Mouse (Mus musculus): ENCODE measurements around the gene Gpsm1.

The Gpsm1 gene

DNA sequence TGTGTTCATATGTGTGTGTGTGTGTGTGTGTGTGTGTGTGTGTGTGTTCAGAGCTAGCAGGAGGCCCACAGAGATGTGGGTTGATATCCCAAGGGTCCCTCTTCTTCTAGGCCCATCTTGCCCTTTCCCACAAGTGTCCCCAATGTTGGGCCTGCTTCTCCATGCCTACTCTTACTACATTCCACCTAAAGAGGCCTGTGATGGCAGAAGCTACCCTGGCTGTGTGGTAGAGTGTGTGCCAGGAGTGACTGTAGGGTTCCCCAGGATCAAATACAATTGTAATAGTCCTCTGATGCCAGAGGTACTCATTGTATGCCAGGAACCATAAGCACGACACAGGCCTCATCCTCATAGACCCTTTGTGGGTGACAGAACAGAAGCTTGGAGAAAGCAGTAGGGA, 1.9 kb upstream of the Gpsm1 start:
- DNase-seq = no peak

DNA sequence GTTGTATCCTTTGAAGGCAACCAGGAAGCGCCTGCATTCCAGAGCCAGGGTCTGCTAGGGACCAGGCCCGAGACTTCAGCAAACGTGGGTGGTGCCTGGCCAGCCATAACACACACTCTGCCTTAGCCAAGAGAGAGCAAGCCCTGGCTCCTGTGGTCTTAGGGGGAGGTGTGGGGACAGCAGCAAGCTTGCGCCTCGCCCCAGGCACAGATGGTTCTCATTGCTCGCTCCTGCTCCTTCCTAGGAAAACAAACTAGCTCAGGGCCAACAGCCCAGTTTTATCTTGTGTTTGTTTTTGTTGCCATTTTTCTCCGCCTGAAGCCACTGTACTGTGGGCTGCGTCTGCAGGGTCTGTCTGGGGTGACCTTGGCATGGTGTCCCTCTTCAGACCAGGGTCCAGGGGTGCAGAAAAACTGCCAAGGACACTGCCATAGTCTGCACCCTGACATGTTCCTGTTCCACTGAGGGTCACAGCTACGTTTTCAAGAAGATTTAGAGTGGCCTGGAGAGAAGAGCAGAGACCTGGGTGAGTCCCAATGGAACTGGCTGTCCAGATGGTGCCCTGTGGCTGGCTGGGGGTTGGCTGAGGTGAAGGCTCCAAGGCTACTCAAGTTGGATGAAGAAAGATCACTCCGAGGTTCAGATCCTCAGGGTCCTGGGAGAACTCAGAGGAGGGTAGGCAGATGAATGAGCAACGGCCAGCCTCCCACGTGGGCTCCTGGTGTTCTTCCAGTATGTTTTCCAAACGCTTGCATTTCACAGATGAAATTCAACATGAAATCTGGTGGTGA, 839 bp upstream of the Gpsm1 start:
- peak; percentile 77 to 85 for DNase-seq

DNA sequence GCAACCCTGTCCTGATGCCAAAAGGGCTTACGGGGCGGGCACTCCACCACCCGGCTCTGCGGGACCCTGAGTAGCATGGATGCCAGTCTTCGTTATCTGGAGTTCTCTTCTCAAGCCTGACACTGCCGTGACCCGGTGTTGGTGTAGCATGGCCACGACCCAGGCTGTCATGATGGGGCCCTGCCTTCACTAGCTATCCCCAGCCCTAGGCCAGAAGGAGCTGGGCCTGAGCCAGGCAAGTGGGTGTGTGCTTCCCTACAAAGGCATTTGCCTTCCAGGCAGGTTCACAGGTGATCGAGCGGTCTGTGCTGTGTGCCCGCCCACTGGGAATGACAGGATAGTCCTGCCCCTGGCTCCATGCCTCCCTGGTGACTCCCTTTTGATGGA, 603 bp downstream of the Gpsm1 start:
- peak; percentile 68 to 76 for DNase-seq

DNA sequence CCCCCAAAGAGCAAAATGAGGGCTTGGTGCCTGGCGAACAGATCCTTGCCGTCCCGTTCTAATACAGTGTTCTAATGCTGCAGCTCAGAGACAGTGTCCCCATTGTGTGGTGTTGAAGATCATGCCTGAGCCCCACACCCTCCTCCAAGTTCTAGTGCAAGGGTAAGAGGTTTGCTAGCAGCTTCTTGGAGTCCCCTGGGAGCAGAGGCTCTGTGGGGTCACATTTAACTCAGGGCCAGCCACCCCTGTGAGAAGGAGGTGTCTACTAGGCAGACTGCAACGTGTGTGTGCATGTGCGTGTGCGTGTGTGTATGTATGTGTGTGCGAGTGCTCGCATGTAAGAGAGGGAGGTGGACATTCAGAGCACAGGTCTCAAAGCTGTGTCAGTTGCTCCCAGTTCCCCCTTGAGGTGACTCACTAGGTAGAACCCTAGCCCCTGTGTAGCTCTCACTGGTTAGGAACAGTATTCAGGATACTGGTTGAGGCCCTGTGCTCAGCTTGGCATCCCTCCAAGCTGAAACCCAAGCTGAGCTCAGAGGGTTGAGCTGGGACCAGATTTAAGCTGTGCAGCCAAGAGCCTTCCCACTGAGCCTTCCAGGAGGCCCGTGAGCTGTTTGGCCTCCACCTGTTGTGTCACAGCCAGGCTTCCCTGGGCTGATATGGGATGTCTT, 1.4 kb downstream of the Gpsm1 start:
- peak in 1 of 2 experiments; percentile 48 for DNase-seq

DNA sequence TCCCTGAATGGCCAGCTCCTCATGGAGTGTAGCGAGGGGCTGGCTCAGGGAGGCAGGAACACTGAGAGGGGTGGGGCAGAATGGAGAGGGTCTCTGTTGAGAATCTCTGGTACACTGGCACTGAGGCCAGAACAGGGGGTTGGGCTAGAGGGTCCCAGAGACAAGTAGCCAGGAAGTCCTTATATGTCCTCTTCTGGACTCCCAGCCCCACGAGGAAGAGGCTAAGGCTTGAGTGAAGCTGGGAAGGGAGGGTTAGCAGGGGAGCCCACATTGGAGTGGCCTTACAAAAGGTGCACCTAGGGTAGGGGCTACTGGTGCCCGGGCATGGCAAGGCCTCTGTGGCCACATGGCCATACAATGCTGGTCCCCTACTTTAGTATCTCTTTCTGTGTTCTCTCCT, 2.1 kb downstream of the Gpsm1 start:
- no peak for DNase-seq

DNA sequence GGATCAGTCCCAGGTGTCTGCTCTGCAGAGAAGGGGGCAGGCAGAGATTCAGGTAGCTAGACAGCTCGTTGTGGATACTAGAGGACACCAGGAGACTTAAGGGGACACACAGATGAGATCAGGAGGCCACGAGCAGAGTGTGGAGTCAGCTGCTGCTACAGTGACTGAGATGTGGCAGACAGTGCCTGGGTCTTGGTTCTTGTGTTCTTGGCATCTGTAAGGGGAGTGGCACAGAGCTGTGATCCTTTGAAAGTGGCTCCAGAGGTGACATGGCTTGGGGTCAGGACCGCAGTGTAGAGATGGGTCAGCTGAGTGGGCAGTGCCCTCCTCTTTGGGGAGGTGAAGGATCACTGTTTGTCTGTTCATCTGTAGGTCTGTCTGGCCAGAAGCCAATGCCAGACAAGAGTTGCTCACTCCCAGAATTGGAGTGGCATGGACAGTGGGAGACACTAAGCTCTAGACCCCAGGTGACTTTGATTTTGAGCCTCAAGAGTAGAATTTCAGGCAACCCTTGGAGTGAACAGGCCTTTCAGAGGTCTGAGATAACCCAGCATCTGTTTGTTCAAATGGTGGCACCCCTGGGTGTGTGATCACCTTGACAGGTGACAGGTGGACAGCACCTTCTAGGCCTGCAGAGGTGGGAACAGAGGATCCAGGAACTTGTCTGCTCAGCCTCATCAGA, 2.8 kb downstream of the Gpsm1 start:
- DNase-seq = no peak

DNA sequence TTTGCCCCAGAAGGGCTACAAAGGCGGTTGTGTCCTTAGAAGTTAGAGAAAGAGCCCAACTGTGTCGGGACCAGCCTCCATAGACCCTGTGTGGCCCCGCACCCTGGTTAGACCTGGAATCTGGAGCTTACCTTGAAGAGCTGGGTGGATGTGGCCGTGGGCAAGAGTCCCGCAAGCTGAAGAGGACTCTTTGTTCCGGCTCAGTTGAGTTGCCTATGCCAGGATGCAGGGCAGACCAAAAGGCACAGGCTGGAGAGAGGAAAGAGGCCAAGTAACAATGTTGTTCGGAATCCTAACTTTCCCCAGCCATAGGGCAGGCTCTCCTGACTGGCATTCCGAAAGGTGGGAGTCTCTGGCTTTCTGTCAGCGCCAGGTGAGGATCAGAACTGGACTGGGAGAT, 3.8 kb downstream of the Gpsm1 start:
- DNase-seq = no peak

DNA sequence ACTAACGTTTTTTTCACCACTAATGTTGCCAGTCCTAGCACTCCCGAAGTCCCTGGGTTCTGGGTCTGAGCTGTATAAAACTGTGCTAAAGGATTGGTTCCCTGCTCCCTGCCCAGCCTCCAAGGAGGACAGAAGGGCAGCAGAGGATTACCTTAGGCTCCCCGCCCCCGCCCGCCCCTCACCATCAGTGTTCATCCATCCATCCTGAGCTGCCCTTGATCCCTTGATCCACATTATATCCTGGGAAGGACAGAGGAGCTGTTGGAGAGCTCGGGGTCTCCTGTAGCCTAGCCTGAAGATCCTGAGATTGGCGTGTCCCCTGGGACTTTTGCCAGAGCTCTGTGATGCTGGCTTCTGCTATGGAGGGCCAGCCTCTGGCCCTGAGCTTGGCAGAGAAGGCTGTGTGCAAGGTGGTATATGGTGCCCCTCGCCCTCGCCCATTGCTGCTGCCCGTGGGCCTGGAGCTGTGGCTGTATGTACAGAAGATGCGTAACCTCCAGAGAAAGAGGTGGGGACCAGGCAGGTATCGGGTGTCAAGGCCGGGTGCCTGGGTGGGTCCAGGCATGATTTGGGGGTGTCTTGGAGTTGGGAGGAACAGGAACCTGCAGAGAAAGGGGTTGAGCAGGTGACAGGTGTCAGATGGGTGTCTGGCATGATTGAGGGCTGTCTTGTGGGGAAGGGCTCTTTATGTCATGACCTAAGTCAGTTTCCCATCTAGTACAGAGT, 4.4 kb downstream of the Gpsm1 start:
- no peak for DNase-seq

DNA sequence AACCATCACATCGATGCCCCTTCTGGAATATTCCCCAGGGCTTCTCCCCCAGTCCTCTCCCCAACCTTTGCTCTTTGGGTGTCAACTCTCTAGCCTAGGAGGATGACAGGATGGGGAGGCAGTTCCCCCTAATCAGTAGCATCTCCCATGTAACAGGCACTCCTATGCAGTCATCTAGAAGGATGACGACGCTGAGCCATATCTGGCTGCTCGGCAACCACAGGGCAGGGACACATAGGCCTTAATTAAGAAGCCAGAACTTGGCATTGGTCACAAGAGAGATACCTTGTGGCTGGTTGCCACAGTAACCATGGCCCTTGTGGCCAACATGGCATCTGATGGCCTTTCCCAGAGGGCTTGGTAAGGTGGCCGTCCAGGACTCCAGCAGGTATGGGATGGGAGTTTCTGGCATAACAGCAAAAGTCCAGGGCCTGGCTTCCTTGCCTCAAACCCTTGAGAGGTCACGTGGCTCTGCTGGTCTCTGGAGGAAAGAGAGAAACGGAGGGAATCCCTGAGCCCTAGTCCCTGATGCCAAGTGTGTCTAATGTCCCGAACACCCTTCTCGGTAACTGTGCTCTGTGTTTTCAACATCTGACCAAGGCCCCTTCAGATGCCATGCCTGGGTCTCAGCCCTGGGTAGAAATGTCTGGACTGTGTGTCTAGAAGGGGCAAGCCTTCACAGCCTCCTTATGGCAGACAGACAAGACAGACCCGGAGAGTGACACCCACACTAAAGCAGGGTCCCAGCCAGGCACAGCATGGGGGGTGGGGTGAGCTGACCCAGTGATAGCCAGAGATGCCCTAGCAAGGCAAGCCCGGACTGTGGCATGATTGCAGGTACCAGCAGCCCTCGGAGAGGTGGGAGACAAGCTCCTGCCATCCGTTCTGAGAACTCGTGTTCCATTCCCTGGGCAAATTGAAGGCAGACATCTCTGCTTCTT, 5.2 kb downstream of the Gpsm1 start:
- DNase-seq = no peak

DNA sequence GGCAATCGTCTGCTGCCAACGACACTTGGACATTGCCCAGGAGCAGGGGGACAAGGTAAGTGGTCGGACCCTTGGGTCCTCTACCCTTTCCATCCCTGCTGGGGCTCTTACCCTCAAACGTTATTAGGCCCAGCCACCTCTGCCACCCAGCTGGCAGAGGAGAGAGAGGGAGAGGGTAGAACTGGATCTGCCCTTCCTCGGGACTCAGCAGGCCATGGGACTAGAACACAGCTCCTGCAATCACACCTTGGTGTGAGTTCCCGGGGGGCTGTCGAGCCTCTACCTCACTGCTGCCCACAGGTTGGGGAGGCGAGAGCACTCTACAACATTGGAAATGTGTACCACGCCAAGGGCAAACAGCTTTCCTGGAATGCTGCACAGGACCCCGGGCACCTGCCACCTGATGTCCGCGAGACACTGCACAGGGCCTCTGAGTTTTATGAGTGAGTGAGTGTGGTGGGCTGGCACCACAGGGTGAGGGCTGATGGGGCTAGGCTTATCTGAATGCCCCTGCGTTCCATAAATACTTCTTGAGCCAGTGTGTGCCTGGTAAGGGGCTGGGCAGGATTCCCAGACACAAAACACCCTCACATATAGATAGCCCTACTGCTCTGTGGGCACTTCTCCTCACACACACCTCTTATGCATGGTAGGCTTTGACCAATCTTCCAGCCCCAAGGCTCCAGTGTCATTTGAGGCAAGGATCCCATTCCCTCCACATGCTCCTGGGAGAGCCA, 8.4 kb downstream of the Gpsm1 start:
- no peak for DNase-seq

DNA sequence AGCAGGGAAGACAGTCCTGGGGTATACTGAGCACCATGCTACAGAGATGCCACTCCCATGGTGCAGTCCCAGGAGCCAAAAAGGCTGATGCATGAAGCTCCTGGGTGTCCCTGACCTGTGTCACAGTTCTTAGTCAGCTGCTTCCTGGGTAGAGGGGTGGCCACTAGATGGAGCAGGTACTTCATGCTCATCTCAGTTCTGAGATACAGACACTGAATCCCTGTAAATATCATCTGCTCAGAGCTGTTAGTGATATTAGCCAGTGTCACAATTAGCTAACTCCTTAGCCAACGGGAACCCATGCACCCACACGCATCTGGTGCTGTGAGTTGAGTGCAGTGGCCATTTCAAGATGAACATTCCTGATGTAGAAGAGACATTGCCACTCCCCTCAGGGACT, 9.6 kb downstream of the Gpsm1 start:
- DNase-seq = peak; percentile 44 to 48

DNA sequence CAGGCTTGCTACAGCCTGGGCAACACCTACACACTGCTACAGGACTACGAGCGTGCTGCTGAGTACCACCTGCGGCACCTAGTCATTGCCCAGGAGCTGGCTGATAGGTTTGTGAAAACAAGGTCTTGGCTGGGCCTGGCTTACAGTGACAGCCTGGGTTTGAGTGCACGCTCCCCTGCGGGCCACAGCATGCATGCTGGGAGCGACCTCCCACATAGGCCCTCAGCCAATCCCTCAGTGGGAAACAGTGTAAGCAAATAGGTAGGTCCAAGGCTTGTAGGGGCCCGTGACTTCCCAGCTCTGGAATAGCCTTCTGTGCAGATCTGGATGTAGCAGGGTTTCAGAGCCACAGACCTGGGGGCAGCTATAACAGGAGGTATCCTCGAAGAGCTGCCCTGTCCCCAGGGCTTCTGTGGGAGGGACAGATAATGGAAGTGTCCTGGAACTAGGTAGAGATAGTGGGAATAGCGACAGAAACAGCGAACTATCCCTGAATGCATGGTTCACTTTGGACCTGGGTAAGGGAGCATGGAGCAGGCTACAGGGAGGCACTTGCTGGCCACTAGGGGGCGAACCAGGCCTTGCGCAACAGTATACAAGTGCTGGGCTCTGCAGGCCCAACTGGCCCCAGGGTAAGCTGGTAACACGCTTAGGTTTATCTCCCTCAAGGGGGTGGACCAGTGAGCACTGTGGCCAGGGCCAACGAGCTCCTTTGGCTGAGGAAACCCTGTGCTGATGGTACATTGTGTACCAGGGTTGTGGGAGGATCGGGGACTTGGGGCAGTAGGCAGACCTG, 10.3 kb downstream of the Gpsm1 start:
- DNase-seq = peak; percentile 75 to 81

DNA sequence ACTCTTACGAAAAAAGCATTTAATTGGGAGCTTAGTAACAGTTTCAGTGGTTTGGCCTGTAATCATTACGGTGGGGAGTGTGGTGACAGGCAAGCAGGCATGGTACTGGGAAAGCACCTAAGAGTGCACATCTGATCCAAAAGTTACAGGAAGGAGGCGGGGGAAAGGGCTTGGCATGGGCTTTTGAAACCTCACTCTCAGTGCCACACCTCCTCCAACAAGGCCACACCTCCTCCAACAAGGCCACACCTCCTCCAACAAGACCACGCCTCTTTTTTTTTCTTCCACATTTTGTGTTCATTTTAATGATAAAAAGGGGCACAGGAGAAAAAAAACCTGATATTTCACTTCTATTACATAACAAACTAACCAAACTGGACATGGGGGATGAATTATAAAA, 12.5 kb downstream of the Gpsm1 start:
- peak in 1 of 2 experiments; percentile 39 for DNase-seq

DNA sequence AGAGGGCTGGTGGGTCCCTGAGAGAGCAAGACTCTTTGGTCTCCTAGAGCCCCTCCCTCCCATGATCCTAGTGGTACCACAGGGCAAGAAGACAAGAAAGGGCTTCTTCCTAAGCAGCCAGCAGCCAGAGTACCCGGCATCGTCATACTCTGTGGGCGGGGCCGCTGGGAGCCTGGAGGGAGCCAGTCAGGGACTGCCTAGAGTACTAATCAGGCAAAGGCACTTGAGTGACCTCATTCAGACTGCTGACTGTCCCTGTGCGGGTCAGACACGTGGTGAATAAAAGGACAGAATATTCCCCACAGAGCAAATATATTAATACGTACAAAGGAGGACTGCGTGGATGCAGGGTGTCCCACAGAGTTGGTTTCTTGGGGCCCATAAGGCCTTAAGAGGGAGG, 14.1 kb downstream of the Gpsm1 start:
- DNase-seq = no peak

DNA sequence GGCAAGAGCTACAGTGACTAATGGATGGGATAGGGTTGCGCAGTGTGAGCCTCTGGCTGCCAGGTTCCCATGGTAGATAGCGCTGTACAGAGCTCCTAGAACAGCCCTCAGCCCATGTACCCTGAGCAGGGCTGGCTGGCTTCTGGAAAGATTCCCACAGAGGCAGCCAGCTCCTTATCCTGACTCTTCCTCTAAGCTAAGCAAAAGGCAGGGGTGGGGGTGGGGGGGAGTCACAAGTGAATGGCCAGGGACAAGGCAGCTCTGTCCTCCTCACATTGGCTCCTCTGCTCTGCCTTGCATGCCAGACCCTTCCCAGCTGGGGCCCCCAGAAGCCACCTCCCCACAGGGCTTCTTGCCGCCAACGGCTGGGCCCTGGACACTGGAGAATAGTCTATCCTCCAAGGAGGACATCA, 14.7 kb downstream of the Gpsm1 start:
- DNase-seq = no peak

DNA sequence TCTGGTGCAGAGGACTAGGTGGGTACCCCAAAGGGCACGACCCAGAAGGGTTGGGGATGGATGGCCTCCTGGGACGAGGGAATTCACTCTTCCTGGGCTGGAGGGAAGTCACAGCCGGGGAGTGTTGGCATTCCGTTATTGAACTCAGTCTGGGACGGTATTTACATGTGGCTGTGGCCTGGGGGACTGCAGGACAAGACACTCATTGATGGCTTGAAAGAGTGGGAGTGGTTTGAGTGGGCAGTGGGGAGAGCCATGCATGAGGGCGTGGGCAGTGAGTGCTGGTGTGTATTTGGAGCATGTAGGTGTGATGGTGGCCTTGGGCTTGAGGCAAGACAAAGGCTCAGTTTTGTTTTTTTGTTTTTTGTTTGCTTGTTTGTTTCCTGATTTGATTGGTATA, 15.4 kb downstream of the Gpsm1 start:
- no peak for DNase-seq

DNA sequence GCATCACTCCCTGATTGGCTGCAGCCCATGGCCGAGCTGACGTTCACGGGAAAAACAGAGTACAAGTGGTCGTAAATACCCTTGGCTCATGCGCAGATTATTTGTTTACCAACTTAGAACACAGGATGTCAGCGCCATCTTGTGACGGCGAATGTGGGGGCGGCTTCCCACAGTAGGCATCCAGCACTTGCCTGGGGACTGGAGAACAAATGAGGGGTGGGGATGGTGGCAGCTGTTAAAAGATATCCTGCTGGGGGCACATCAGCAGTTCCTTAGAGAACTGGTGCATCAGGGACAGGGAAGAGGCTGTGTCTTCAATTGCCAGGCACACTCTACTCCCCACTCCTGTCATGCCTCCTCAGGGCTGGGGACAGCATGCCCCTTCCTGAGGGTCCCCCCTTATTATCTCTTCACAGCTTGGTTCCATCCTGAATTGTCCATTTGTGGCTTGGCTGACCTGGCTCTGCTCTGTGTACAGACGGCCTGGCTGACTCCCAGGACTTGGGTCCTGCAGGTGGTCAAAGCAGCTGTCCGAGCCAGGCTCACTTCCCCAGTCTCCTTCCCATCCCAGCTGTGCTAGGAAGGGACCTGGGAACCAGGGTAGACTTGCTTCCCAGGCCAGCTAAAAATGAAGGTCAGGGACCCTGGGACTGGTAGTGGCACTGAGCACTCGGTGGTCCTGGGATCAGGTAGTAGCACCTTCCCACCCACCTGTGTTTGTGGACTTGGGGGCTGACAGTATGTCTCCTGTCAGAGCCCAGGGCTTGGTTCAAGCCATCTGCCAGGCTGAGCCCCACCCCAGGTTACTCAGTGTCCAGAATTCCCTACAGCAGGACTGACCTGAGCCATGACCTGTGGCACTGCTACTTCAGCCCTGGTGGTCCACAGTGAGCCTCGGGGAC, 23.2 kb downstream of the Gpsm1 start:
- DNase-seq = no peak

DNA sequence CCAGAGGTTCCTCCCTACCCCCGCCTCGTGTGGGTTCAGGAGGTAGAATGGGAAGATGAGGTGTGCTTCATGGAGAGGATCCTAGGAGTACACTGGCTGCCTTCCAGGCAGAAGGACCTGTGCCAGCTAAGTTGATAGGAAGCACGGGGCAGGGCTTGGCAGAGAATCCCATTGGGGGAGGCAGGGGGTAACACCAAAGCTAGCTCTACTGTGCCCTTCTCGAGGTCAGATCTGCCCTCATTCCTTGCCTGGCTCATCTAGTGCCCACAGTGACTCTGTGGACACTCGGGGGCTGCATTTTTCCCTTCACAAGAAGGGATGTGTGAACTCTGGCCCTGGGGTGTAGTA, 23.9 kb downstream of the Gpsm1 start:
- DNase-seq = no peak

DNA sequence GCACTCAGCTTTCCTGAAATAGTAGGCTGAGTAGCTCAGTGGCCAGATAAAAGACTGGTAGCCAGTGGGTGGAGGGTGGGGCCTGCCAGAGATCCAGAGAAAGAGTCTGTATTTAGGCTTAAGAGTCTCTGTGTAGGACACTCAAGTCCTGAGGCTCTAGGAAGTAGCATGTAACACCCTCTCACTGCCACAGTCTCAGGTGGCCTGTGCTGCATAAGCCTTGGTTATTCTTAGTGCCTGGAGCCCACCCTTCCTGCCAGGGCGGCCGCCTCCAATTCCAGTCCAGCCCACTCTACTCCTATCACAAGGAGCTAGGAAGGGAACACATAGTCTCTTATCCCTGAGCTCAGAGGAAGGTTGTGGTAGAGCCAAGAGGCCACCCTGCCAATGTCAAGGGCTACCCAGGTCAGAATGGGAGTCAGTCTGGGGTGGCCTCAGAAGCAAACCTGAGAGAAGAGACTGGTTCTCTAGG, 26.2 kb downstream of the Gpsm1 start:
- DNase-seq = no peak
